Mouse (Mus musculus): Measurements from ENCODE around the gene Lgi1. TPM values are rescaled to one million over a fixed set of nuclear protein-coding genes. Genes with fewer than 3 reads are reported as not detected.
A peak's percentile ranks its signal among the peaks of the same experiment; 100 is the strongest.

Lgi1 gene
- polyA plus RNA-seq, 1 experiment from 2014 or later: not detected

- H3K4me3 ChIP-seq (ENCODE audit: low read depth, low read length): no peak overlapping the region
- no peak overlapping the region for H3K9ac ChIP-seq
- H3K4me2 ChIP-seq: no peak overlapping the region
- TF ChIP-seq CTCF (IDR thresholded peaks at IDR 0.05; ENCODE audit: low read depth): peak; percentile 81
- no peaks in the 10 kb centered on the region for H3K4me1 ChIP-seq (ENCODE audit: insufficient read depth)
- H3K27ac ChIP-seq (ENCODE audit: low read depth): no peak overlapping the region
- ATAC-seq (ENCODE audit: insufficient read depth) (no peak), DNase-seq (peak; percentile 91)
- no peaks in the 10 kb centered on the region for H3K9me3 ChIP-seq (ENCODE audit: low read depth, low read length)
- no peaks in the 10 kb centered on the region for H3K27me3 ChIP-seq (ENCODE audit: insufficient read depth, low read length)
- H3K36me3 ChIP-seq (ENCODE audit: insufficient read depth): no peaks in the 10 kb centered on the region
- 30% methylated on average over 6 of the region's 6 CpGs for WGBS
These were observed 88.3 kb downstream of the Lgi1 start for GRCm38 (mm10) chr19:38352495-38353130.

DNA sequence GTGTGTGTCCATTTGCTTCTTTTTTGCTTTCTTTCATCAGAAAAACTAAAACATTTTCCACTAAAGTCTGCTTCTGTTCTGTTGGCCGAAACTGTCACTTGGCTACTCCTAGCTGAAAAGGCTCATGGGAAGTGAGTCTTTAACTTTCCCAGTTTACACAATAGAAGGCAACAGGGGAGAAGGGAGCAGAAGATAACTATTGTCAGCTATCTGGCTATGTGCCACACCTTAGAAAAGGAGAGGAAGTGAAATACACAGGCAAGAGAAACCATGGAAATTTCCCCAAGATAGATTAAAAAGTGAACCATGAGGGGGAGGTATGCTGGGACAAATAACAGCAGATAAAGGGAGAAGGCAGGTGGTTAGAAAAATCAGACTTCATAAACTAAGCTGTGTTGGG lies 89.9 kb downstream of the Lgi1 start:
- no peak overlapping the region for H3K27ac ChIP-seq (ENCODE audit: low read depth)
- no peak for ATAC-seq (ENCODE audit: insufficient read depth)
- no peaks in the 10 kb centered on the region for H3K4me1 ChIP-seq (ENCODE audit: insufficient read depth)
- no peak for TF ChIP-seq CTCF (IDR thresholded peaks at IDR 0.05; ENCODE audit: low read depth)
- H3K9ac ChIP-seq: no peak overlapping the region
- WGBS: 80% methylated on average over 1 of the region's 1 CpGs
- no peaks in the 10 kb centered on the region for H3K27me3 ChIP-seq (ENCODE audit: insufficient read depth, low read length)
- DNase-seq: no peak
- no peaks in the 10 kb centered on the region for H3K36me3 ChIP-seq (ENCODE audit: insufficient read depth)
- no peak overlapping the region for H3K4me3 ChIP-seq (ENCODE audit: low read depth, low read length)
- H3K4me2 ChIP-seq: no peak overlapping the region
- no peaks in the 10 kb centered on the region for H3K9me3 ChIP-seq (ENCODE audit: low read depth, low read length)

- 56% methylated on average over 10 of the region's 10 CpGs for WGBS
- Histone ChIP-seq H3K4me3 (ENCODE audit: low read depth, low read length) (no peak overlapping the region), H3K9ac (no peak overlapping the region), H3K9me3 (ENCODE audit: low read depth, low read length) (no peaks in the 10 kb centered on the region), H3K4me2 (no peak overlapping the region), H3K27ac (ENCODE audit: low read depth) (no peak overlapping the region), H3K36me3 (ENCODE audit: insufficient read depth) (no peaks in the 10 kb centered on the region), H3K4me1 (ENCODE audit: insufficient read depth) (no peaks in the 10 kb centered on the region), H3K27me3 (ENCODE audit: insufficient read depth, low read length) (no peaks in the 10 kb centered on the region)
- no peak for ATAC-seq (ENCODE audit: insufficient read depth)
- no peak for TF ChIP-seq CTCF (IDR thresholded peaks at IDR 0.05; ENCODE audit: low read depth)
- peak; percentile 6 for DNase-seq
These were observed 90.6 kb downstream of the Lgi1 start for GRCm38 (mm10) chr19:38354819-38355360.

GRCm38 (mm10) chr19:38356211-38356828 lies 92.0 kb downstream of the Lgi1 start:
- TF ChIP-seq CTCF (IDR thresholded peaks at IDR 0.05; ENCODE audit: low read depth): no peak
- Histone ChIP-seq H3K36me3 (ENCODE audit: insufficient read depth) (no peaks in the 10 kb centered on the region), H3K27ac (ENCODE audit: low read depth) (no peak overlapping the region), H3K27me3 (ENCODE audit: insufficient read depth, low read length) (no peaks in the 10 kb centered on the region), H3K4me1 (ENCODE audit: insufficient read depth) (no peaks in the 10 kb centered on the region), H3K4me3 (ENCODE audit: low read depth, low read length) (no peak overlapping the region), H3K4me2 (no peak overlapping the region), H3K9me3 (ENCODE audit: low read depth, low read length) (no peaks in the 10 kb centered on the region), H3K9ac (no peak overlapping the region)
- 78% methylated on average over 8 of the region's 8 CpGs for WGBS
- no peak for ATAC-seq (ENCODE audit: insufficient read depth)
- DNase-seq: no peak

- Histone ChIP-seq H3K27ac (ENCODE audit: low read depth) (no peak overlapping the region), H3K4me1 (ENCODE audit: insufficient read depth) (no peaks in the 10 kb centered on the region), H3K4me3 (ENCODE audit: low read depth, low read length) (no peak overlapping the region), H3K27me3 (ENCODE audit: insufficient read depth, low read length) (no peaks in the 10 kb centered on the region), H3K4me2 (no peak overlapping the region), H3K9ac (no peak overlapping the region), H3K36me3 (ENCODE audit: insufficient read depth) (no peaks in the 10 kb centered on the region), H3K9me3 (ENCODE audit: low read depth, low read length) (no peaks in the 10 kb centered on the region)
- no peak for TF ChIP-seq CTCF (IDR thresholded peaks at IDR 0.05; ENCODE audit: low read depth)
- ATAC-seq (ENCODE audit: insufficient read depth) (no peak), DNase-seq (peak; percentile 11)
- 38% methylated on average over 9 of the region's 9 CpGs for whole genome bisulfite sequencing
These were observed 93.8 kb downstream of the Lgi1 start for GRCm38 (mm10) chr19:38357956-38358623.

DNA sequence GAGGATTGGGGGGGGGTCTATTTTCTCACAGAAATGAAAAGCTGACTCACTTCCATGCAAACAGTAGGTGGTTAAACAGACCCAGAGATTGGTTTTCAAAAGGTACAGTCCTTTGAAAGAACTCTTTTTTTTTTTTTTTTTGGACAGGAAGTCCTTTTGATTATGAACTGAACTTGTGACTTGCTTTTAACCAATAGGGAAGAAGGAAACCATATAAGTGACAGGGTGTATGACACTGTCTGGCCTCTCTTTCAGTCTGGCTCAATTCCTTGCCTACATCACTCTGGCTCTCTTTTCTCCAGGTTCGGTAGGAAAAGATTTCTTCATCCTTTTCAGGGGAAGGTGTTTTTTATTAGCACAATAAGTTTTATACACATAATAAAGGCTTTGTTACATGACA lies 95.0 kb downstream of the Lgi1 start:
- H3K4me1 ChIP-seq (ENCODE audit: insufficient read depth): no peaks in the 10 kb centered on the region
- H3K4me2 ChIP-seq: no peak overlapping the region
- DNase-seq (no peak), ATAC-seq (ENCODE audit: insufficient read depth) (no peak)
- no peak overlapping the region for H3K27ac ChIP-seq (ENCODE audit: low read depth)
- H3K9me3 ChIP-seq (ENCODE audit: low read depth, low read length): no peaks in the 10 kb centered on the region
- no peak for TF ChIP-seq CTCF (IDR thresholded peaks at IDR 0.05; ENCODE audit: low read depth)
- H3K4me3 ChIP-seq (ENCODE audit: low read depth, low read length): no peak overlapping the region
- WGBS: 69% methylated on average over 1 of the region's 1 CpGs
- no peaks in the 10 kb centered on the region for H3K36me3 ChIP-seq (ENCODE audit: insufficient read depth)
- no peak overlapping the region for H3K9ac ChIP-seq
- H3K27me3 ChIP-seq (ENCODE audit: insufficient read depth, low read length): no peaks in the 10 kb centered on the region

Other genes with a start within 250 kb of the Lgi1 start
- gene Myof, start 221.0 kb upstream of the Lgi1 start, polyA plus RNA-seq (2014; fragmentation: Nextera tagmentation; extraction: Ambion mirVana): 37.9 and 41.0 TPM in 2 replicates
- 44.5 and 47.7 TPM in 2 replicates for gene Cep55, start 209.5 kb upstream of the Lgi1 start, polyA plus RNA-seq (2014; fragmentation: Nextera tagmentation; extraction: Ambion mirVana)
- 3.1 and 3.3 TPM in 2 replicates for gene Ffar4, start 167.5 kb upstream of the Lgi1 start, polyA plus RNA-seq (2014; fragmentation: Nextera tagmentation; extraction: Ambion mirVana)
- 11.1 and 12.7 TPM in 2 replicates for gene Rbp4, start 139.3 kb upstream of the Lgi1 start, polyA plus RNA-seq (2014; fragmentation: Nextera tagmentation; extraction: Ambion mirVana)
- not detected in 2 replicates for gene Pde6c, start 131.8 kb upstream of the Lgi1 start, polyA plus RNA-seq (2014; fragmentation: Nextera tagmentation; extraction: Ambion mirVana)
- gene Fra10ac1, start 40.4 kb upstream of the Lgi1 start, polyA plus RNA-seq (2014; fragmentation: Nextera tagmentation; extraction: Ambion mirVana): 32.4 and 33.5 TPM in 2 replicates
- gene Slc35g1, start 131.4 kb downstream of the Lgi1 start, polyA plus RNA-seq (2014; fragmentation: Nextera tagmentation; extraction: Ambion mirVana): 4.5 and 5.1 TPM in 2 replicates
- gene Plce1, start 216.6 kb downstream of the Lgi1 start, polyA plus RNA-seq (2014; fragmentation: Nextera tagmentation; extraction: Ambion mirVana): 3.8 and 4.5 TPM in 2 replicates